Mouse (Mus musculus) bone marrow macrophage, adult 2 months (primary cell): Measurements from ENCODE around the gene H2afj. TPM values are rescaled to one million over a fixed set of nuclear protein-coding genes. Genes with fewer than 3 reads are reported as not detected.

Experiments used
- H3K27ac ChIP-seq: 2 replicates; pipeline ENCODE4 v1.5.1; 2012; ENCODE audit warnings: low read depth, low read length; ENCODE audit not compliant: insufficient read depth
- H3K4me1 ChIP-seq: 2 replicates; pipeline ENCODE4 v1.6.1; 2012; ENCODE audit warnings: low read length; ENCODE audit not compliant: control insufficient read depth, insufficient read depth
- H3K4me3 ChIP-seq: 2 replicates; pipeline ENCODE4 v1.5.1; 2012; ENCODE audit warnings: mild to moderate bottlenecking, low read length, moderate library complexity; ENCODE audit not compliant: insufficient read depth
- CTCF ChIP-seq: IDR thresholded peaks from 2 replicates; pipeline ENCODE4 v1.5.1; 2012; ENCODE audit warnings: low read depth, mild to moderate bottlenecking, low read length, moderate library complexity
- POLR2A ChIP-seq: IDR thresholded peaks from 2 replicates; pipeline ENCODE4 v1.6.1; 2012; ENCODE audit warnings: mild to moderate bottlenecking, low read depth, low read length, borderline replicate concordance
- polyA plus RNA-seq: library from polyadenylated mRNA; stranded (reverse); fragments of >200 nt; gene quantifications from 2 replicates; pipeline ENCODE4 v1.2.4, GENCODE M21; 2012; ENCODE audit not compliant: missing spikeins, insufficient read depth, insufficient read length

H2afj gene
- polyA plus RNA-seq, 1 experiment: 58.1 TPM

DNA sequence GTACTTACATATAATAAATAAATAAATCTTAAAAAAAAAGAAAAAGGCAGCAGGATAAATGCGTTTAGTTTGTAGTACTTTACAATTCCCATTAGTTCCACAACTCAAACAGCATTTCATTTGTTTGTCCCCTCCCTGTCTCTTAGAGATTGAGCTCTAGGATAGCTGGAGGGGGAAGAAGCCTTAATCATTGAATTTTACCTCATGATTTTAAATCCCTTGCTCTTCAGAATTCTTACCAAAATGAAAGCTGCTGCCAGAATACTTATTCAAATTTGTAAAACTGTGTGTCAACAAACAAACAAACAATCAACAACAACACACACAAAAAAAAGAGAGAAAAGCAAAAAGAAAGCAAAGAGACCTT lies 2.7 kb upstream of the H2afj start:
- H3K27ac ChIP-seq: peak overlapping the region; percentile 47
- H3K4me1 ChIP-seq: peaks cover 23% of the 10 kb centered on the region
- TF ChIP-seq CTCF: no peak
- TF ChIP-seq POLR2A: no peak
- peak overlapping the region; percentile 45; the same call in 1 of the 2 replicates for H3K4me3 ChIP-seq

DNA sequence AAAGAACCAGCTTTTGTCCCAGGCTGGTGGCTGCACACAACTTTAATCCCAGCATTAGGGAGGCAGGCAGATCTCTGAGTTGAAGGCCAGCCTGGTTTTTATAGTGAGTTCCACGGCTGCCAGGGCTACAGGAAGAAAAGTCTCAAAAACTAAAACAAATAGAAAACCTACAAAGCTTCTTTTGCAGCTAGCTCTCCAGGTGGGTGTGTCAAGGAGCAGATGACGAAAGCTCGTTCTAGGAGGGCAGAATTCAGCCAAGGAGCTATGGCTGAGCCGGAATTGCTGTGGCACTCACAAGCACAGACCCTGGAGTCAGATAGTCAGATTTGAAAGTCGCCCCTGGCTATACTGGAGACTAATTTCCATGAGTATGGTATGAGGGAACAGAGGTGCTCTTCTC lies 1.2 kb upstream of the H2afj start:
- Histone ChIP-seq H3K4me3 (no peak overlapping the region), H3K27ac (no peak overlapping the region), H3K4me1 (peaks cover 27% of the 10 kb centered on the region)
- TF ChIP-seq POLR2A (no peak), CTCF (no peak)

- TF ChIP-seq CTCF (no peak), POLR2A (no peak)
Observed at GRCm38 (mm10) chr6:136807395-136808013, 540 bp upstream of the H2afj start.

GRCm38 (mm10) chr6:136808631-136809046 lies 595 bp downstream of the H2afj start:
- Histone ChIP-seq H3K4me3 (peak overlapping the region; percentile 94), H3K4me1 (peaks cover 21% of the 10 kb centered on the region), H3K27ac (peak overlapping the region; percentile 93)
- TF ChIP-seq CTCF: no peak
- no peak for TF ChIP-seq POLR2A

More at GRCm38 (mm10) chr6:136807395-136808013, 540 bp upstream of the H2afj start:
- Histone ChIP-seq H3K4me3 (peak overlapping the region; percentile 53), H3K27ac (peak overlapping the region; percentile 53), H3K4me1 (peaks cover 27% of the 10 kb centered on the region)

- TF ChIP-seq POLR2A: no peak
- TF ChIP-seq CTCF: no peak
- Histone ChIP-seq H3K4me3 (peak overlapping the region; percentile 94), H3K27ac (peak overlapping the region; percentile 93), H3K4me1 (peaks cover 21% of the 10 kb centered on the region)
Observed at GRCm38 (mm10) chr6:136809077-136809476, 1.0 kb downstream of the H2afj start.

GRCm38 (mm10) chr6:136809673-136810072 lies 1.6 kb downstream of the H2afj start:
- peak overlapping the region; percentile 85 for H3K27ac ChIP-seq
- peak overlapping the region; percentile 94 for H3K4me3 ChIP-seq
- peaks cover 21% of the 10 kb centered on the region for H3K4me1 ChIP-seq

DNA sequence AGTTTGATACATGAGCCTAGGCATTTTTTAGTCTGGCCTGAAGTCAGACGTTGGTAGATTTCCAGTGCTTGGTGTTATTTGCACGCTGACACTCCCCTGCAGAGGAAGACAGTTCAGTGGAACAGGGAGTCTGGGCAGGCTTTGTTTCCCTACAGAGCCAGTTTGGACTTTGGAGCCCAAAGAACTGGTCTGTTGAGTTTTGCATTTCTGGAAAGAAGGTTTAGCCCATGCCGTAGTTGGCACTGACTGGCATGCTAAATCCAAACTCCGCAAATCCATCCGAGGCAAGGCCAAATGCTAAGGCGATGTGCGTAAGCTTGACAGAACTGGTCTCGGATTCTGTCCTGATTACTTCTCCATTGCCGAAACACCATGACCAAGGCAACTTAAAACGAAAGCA lies 3.2 kb downstream of the H2afj start:
- Histone ChIP-seq H3K4me1 (peaks cover 25% of the 10 kb centered on the region), H3K27ac (no peak overlapping the region), H3K4me3 (no peak overlapping the region)
- TF ChIP-seq CTCF (no peak), POLR2A (no peak)

More at GRCm38 (mm10) chr6:136809673-136810072, 1.6 kb downstream of the H2afj start:
- TF ChIP-seq CTCF (no peak), POLR2A (no peak)

- Histone ChIP-seq H3K4me1 (peaks cover 18% of the 10 kb centered on the region), H3K4me3 (no peak overlapping the region), H3K27ac (no peak overlapping the region)
- TF ChIP-seq CTCF: no peak
- no peak for TF ChIP-seq POLR2A
Observed at GRCm38 (mm10) chr6:136813117-136813516, 5.1 kb downstream of the H2afj start.

DNA sequence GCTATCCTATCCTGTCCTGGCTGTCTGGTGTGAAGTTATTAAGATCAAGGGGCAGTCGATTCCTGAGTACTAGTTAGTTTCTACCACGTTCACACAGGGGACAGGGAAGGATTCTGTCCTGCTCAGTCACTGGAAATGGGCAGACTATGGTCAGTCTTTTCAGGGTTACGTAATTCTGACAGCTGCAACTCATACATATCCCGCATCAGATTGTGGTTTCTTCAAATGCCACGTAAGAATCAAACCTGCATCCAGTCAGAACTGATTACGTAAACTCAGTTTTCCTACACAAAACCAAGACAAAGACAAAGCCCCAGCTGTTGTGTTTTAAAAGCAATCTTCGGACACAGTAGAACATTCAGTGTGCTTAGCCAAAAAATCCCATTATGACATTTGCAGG lies 7.3 kb downstream of the H2afj start:
- no peak overlapping the region for H3K27ac ChIP-seq
- TF ChIP-seq CTCF: no peak
- no peak for TF ChIP-seq POLR2A
- no peak overlapping the region for H3K4me3 ChIP-seq
- peaks cover 12% of the 10 kb centered on the region for H3K4me1 ChIP-seq

DNA sequence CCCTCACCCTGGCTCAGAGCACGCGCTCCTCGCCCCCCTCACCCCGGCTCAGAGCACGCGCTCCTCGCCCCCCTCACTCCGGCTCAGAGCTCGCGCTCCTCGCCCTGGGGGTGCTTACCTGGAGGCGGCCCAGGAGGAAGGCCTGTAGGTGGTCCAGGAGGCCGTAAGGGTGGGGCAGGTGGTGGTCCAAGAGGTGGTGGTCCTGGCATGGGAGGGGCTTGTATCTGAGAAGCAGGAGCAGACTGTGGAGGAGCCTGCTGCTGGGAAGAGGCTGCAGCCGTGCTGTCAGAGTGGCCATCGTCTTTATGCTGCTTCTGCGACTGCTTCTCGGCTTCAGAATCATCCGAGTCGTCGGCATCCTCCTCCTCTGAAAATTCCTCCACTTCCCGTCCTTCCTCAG lies 8.8 kb downstream of the H2afj start:
- peaks cover 8% of the 10 kb centered on the region for H3K4me1 ChIP-seq
- TF ChIP-seq CTCF (no peak), POLR2A (no peak)
- H3K4me3 ChIP-seq: no peak overlapping the region
- no peak overlapping the region for H3K27ac ChIP-seq
